Mouse (Mus musculus): ENCODE results near the gene Aktip.

Gene Aktip

DNA sequence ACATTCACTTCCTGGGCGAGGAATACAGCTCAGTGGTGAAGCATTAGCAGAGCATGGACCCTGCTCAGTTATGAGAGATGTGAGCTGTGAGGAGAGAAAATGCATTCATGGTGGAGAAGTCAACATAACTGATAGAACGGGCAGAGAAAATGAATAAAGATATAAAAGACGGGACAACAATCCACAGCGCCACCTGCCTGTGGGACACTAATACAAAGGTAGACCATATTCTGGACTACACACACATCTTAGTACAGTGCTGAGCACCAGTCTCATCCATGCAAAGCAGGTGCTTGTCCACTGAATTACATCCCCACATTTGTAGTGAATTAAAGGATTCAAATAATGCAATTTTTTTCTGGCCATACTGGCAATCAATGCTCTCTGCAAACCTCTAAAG lies 82.2 kb downstream of the Aktip start:
- DNase-seq: no peak

DNA sequence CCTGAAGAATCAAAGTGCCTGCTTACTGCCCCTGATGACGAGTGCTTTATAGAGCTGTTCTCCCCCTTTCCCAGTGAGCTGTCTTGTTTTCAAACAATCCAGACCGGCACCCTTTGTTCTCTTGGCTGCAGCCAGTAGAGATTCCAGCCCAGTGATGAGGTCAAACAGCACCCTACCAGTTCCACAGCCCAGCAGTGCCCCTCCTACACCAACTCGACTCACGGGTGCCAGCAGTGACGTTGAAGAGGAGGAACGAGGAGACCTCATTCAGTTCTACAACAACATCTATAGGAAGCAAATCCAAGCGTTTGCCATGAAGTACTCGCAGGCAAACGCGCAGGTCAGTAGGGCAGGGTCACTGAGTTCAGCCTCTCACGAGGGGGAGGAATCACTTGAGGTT lies 84.9 kb downstream of the Aktip start:
- DNase-seq: no peak

GRCm38 (mm10) chr8:91114428-91114827 lies 85.3 kb downstream of the Aktip start:
- no peak for DNase-seq

DNA sequence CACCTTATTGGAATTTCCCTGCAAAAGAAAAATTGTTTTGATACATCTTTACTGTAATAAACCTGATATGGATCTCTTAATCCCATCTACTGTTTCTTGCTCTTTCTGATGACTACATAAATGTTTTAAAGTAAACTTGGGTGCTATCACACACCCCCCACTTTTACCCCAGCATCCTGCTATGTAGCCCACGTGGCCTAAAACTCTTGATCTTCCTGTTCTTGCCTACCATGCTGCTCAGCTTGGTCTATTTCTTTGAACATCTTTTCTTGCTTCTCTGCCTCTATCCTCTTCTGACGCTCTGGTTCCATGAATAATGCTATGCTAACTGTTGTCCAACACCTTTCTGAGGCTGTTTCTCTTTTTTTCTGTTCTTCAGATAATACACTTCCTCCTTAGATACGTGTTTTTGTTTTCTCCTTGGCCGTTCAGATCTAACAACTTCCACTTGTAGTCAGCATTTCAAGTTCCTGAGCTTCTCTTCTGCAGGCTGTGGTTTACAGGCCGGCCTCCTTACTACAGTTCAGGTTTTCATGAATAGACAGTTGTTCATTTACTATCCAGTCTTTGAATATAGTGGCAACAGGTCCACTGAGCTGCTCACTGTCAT lies 87.8 kb downstream of the Aktip start:
- DNase-seq: no peak

DNA sequence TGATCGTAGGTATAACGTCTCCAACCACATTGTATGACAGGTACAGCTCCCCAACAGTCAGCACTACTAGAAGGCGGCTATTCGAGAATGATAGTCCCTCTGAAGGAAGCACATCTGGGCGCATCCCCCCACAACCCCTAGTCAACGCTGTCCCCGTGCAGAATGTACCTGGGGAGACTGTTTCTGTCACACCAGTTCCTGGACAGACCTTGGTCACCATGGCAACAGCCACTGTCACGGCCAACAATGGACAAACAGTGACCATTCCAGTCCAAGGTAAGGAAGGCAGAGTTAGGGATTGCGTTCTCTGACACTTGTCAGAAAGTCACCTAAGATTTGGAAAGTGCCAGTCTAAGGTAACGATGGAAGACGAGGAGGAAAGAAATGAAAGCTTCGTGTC lies 93.5 kb downstream of the Aktip start:
- no peak for DNase-seq

GRCm38 (mm10) chr8:91098106-91098505 lies 101.7 kb downstream of the Aktip start:
- no peak for DNase-seq

DNA sequence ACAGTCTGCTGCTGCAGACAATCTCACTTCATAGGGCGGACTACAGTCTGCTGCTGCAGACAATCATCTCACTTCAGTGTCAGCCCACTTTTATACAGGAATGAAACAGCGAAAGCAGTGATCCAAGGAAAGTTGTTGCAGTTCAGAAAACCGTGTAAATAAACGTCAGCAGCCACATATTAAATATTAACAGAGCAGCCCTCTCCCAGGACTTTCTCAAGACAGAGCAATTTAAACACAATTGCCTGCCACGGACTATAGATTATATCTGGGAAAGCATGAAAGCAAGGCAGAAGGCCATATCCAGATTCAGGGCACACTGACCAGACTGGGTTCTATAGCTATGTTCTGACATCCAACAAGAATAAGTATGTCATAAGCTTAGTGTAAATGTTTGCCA lies 105.6 kb downstream of the Aktip start:
- DNase-seq: no peak

GRCm38 (mm10) chr8:91089601-91090000 lies 110.2 kb downstream of the Aktip start:
- no peak for DNase-seq

- DNase-seq: no peak
Measured at GRCm38 (mm10) chr8:91088452-91088851, 111.3 kb downstream of the Aktip start.

DNA sequence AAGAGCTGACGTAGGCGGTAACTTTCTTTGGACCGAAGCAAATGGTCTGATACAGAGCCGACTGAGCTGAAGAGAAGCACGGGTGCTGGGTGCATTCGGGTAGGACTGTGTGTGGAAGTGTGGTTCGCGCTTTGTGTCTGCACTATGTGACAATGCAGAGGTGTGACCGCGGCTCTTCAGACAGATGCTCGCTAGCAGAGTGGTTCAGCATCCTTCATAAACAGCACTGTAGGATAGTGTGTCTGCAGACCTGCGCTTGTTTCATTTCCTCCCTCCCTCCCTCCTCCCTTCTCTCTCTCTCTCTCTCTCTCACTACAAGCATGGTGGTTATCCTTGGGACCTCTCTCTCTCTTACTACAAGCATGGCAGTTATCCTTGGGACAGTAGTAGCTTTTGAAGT lies 117.3 kb downstream of the Aktip start:
- DNase-seq: no peak

DNA sequence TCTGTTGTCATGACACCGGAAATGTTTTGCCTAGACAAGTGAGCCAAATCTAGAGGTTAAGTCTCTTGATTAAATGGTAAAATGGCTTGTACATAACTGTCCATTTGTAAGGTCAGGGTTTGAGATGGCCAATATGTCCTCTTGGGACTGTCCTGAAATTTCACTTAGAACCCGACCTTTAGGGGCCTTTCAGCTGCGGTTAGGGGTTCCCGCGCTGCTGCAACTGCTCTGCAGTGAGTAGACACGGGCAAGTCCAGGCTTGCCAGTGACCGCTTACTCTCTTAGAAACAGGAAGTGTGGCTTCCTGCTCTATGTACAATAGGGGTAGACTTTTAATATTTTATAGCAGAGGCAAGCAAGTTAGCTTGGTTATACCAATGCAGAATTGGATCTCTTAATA lies 117.9 kb downstream of the Aktip start:
- DNase-seq: no peak

GRCm38 (mm10) chr8:91079678-91080077 lies 120.1 kb downstream of the Aktip start:
- DNase-seq: no peak

GRCm38 (mm10) chr8:91077077-91077867 lies 122.5 kb downstream of the Aktip start:
- DNase-seq: no peak

- DNase-seq: peak; percentile 77
Measured at GRCm38 (mm10) chr8:91070275-91070859, 129.4 kb downstream of the Aktip start.

DNA sequence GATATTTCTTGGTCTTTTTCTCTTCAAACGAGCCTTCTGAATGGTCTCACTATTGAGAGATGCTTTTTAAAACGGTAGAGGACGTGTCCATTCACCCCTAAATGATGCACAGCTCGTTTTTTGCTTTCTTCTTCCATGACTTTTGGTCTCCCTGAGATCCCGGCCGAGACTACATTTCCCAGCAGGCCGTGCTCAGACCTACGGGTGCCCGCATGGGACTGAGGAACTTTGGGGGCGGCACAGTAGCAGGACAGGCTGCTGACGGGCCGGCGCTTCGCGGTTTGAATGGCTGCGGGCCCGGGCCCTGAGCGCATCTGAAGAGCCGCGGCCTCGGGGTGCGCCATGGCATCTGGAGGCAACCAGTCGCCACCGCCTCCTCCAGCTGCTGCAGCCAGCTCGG lies 129.9 kb downstream of the Aktip start, which contains the start of gene Rbl2:
Gene Rbl2 (plus strand): TSS at position 224 of the 400 bp plus-strand sequence.
- peak; percentile 95 for DNase-seq

- peak; percentile 49 for DNase-seq
Measured at GRCm38 (mm10) chr8:91069407-91069806, 130.4 kb downstream of the Aktip start.

- no peak for DNase-seq
Measured at GRCm38 (mm10) chr8:91065179-91065578, 134.6 kb downstream of the Aktip start.

All from cerebellum, adult 9-11 months (tissue).